Mouse (Mus musculus) limb, embryonic 13.5 days (tissue): ENCODE measurements around the gene Tmem151b. TPM values are rescaled to one million over a fixed set of nuclear protein-coding genes. Genes with fewer than 3 reads are reported as not detected.

Experiments
- polyA plus RNA-seq: library from polyadenylated mRNA; unstranded; fragments of >200 nt; fragmentation: Nextera tagmentation; extraction: Ambion mirVana; gene quantifications from 2 replicates; pipeline ENCODE4 v1.2.1, GENCODE M21; 2015

The Tmem151b gene
- polyA plus RNA-seq, 1 experiment from 2014 or later = 10.5 TPM

Other genes with a start within 250 kb of the Tmem151b start
- gene Cdc5l, start 115.9 kb downstream of the Tmem151b start, polyA plus RNA-seq = 78.8 and 82.5 TPM in 2 replicates
- gene Spats1, start 74.3 kb downstream of the Tmem151b start, polyA plus RNA-seq = 0.70 and 0.98 TPM in 2 replicates
- gene Aars2, start 42.8 kb downstream of the Tmem151b start, polyA plus RNA-seq = 22.8 and 23.0 TPM in 2 replicates
- gene Tcte1, start 26.2 kb downstream of the Tmem151b start, polyA plus RNA-seq = 0.80 and 1.0 TPM in 2 replicates
- gene Nfkbie, start 6.0 kb upstream of the Tmem151b start, polyA plus RNA-seq = 6.2 and 6.3 TPM in 2 replicates
- gene Slc35b2, start 14.2 kb upstream of the Tmem151b start, polyA plus RNA-seq = 114 and 127 TPM in 2 replicates
- gene Hsp90ab1, start 23.6 kb upstream of the Tmem151b start, polyA plus RNA-seq = 1,635 and 1,682 TPM in 2 replicates
- 74.0 and 83.4 TPM in 2 replicates for gene Slc29a1, start 49.9 kb upstream of the Tmem151b start, polyA plus RNA-seq
- gene Mymx, start 52.4 kb upstream of the Tmem151b start, polyA plus RNA-seq = 26.5 and 26.7 TPM in 2 replicates
- 0.26 and 0.42 TPM in 2 replicates for gene Capn11, start 109.6 kb upstream of the Tmem151b start, polyA plus RNA-seq
- gene Mrpl14, start 136.6 kb upstream of the Tmem151b start, polyA plus RNA-seq = 136 and 140 TPM in 2 replicates
- 33.1 and 36.7 TPM in 2 replicates for gene Tmem63b, start 137.2 kb upstream of the Tmem151b start, polyA plus RNA-seq
- not detected in 2 replicates for gene 1600014C23Rik, start 184.2 kb upstream of the Tmem151b start, polyA plus RNA-seq